Mouse (Mus musculus): ENCODE measurements around the gene Map2k5.

- TF ChIP-seq CTCF (IDR thresholded peaks at IDR 0.05; ENCODE audit: low read depth, low read length) (no peak), POLR2A (IDR thresholded peaks at IDR 0.05; ENCODE audit: borderline replicate concordance, low read depth, low read length) (no peak)
Observed at GRCm38 (mm10) chr9:63346029-63346428, 31.7 kb downstream of the Map2k5 start.

Data from bone marrow macrophage, adult 2 months (primary cell).